Mouse (Mus musculus) erythroblast, embryonic 14.5 days (primary cell): ENCODE data around the gene Rwdd4a.

ENCODE experiments used
- GATA1 ChIP-seq: IDR thresholded peaks from 2 replicates; pipeline ENCODE4 v1.6.1; 2012; ENCODE audit warnings: low read length, inconsistent platforms, mixed read lengths
- TAL1 ChIP-seq: IDR thresholded peaks from 3 replicates; pipeline ENCODE4 v1.6.1; 2012; ENCODE audit warnings: low read length, inconsistent platforms, mixed read lengths

DNA sequence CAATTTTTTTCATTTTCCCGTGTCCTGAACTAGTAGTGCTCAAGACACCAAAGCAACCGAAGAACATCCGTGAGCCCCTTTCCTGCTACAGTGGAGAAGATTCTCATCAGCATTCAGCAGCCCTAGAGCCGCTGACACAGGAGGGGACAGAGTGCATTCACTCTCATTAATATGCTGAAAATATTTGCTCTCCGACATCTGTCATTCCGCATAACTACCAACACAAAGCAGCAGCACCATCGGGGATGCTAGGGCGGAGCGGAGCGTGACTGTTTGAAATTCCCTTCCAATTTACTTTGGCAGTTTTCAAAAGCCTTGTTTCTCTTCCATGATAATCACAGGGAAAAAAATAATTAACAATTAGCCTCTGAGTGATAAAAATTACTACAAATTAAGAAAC is 56.9 kb downstream of the Rwdd4a start:
- TF ChIP-seq GATA1 (no peak), TAL1 (no peak)
